Mouse (Mus musculus): ENCODE measurements around the gene Pcf11. TPM values are rescaled to one million over a fixed set of nuclear protein-coding genes. Genes with fewer than 3 reads are reported as not detected.

Gene Pcf11
- total RNA-seq, 1 experiment from 2014 or later: 178 TPM

DNA sequence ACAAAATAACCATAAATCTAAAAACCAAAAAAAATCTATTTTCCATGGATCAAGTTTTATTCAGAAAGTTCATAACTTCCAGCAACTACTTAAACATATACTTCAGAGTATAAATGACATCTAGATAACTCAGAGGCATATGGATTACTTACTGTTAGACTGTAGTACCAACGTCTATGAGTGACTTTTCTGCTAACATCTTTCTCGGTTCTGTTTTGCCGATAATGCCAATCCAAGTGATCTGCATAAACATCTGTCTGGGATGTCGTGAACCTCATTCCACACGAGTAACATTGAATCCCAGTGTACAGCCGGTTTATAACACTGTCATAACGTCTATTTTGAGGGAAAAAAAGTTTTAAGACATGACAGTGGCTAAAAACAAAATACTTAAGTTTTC is 21.9 kb downstream of the Pcf11 start:
- no peak for ATAC-seq (replicated peaks; ENCODE audit: insufficient number of reproducible peaks, low FRiP score, low TSS enrichment, poor library complexity, severe bottlenecking)

DNA sequence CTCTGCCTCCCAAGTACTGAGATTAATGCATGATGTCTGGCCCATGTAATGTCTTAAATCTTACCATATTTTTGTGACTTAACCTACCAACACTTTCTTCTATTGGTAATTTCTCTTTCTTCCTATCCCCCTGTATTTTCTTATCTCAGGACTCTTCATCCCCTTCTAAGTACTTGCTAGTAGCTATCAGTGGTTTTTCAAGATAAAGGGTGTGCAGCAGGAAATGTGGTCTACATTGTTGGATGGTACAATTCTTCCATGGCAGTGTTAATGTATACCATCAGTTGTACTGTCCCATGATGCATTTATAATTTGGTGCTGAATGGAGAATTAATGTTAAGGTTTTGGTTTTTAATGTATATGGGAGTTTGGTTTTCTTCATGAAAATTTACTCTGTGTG is 27.4 kb downstream of the Pcf11 start:
- no peak for ATAC-seq (replicated peaks; ENCODE audit: insufficient number of reproducible peaks, low FRiP score, low TSS enrichment, poor library complexity, severe bottlenecking)

DNA sequence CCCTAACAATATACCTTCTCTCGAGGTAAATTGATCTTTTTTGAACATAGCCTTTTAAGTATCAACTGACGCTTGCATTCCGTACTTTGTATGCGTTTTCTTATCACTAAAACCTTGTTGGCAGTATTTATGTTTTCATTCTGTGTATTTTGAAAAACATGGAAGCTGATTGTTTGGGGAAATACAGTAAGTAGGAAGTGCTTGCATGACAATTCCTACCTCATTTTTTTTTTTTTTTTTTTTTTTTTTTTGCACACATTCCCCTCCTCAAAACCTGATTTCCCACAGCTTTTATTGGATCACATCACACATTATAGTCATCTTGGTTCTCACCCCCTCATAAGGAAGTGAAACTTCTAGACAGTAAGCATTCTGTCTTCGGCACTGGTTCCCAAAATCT is 31.7 kb downstream of the Pcf11 start:
- no peak for ATAC-seq (replicated peaks; ENCODE audit: insufficient number of reproducible peaks, low FRiP score, low TSS enrichment, poor library complexity, severe bottlenecking)

DNA sequence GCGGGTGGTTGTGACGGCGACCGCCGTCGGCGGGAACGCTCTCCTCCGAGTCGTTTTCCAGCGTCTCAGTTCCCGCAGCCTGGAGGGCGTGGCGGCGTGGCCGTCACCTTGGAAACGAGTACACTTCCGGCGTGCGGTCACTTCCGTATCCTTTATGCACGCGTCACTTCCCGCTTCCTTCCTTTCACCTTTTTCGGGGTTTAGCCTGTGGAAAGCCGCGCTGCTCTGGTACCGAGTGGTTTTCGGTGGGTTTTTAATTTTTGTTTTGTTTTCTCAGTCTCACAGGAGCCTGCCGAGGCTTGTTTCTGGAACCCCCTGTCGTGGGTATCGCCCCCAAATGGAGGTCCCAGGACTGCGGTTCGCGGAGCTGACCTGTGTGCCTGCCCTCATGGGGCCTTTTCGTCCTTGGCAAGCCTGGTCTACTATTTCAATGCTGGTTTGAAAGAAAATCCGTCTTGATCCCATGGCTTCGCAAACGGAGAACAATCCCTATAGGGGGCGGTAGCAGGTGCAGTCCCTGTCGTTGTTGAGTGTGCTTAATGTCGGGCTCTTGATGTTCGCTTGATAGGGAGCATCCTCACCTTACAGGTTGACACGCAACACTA is 32.6 kb downstream of the Pcf11 start, which contains the start of gene Ankrd42:
TSS of gene Ankrd42 (minus strand) at position 122 of the 605 bp plus-strand sequence.
- ATAC-seq (replicated peaks; ENCODE audit: insufficient number of reproducible peaks, low FRiP score, low TSS enrichment, poor library complexity, severe bottlenecking): peak; percentile 95

DNA sequence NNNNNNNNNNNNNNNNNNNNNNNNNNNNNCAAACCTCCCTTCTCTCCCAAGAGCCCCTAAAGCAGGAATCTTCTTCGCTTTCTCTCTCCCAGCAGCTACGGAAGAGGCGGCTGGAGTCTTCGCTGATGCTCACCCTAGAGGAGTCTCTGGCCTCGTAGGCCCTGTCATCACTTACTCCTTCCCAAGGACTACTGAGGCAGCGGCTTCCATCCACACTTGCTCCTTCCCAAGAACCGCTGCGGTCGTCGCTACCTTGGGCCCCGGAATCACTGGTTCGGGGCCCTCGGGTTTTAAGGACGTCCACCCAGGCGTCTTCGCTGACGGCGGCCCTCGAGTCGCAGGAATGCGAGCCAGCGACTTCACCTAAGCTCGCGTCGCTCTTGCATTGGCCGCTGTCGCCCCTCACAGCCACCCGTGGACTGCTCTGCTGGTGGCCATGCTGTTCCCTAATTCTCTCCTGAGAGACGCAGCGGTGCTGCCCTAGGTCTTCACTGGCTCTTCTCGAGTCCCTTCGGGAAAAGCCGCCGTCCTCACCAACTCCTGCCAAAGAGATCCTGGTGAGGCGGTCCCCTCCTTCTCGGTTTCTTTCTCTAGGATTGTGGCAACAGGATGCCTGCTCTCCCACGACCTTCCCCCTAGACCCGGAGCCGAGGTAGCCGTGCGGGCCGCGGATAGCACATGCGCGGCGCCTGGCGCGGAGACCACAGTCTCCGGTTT is 33.3 kb downstream of the Pcf11 start:
- peak; percentile 37; the same call in 1 of the 2 replicates for ATAC-seq (replicated peaks; ENCODE audit: insufficient number of reproducible peaks, low FRiP score, low TSS enrichment, poor library complexity, severe bottlenecking)

DNA sequence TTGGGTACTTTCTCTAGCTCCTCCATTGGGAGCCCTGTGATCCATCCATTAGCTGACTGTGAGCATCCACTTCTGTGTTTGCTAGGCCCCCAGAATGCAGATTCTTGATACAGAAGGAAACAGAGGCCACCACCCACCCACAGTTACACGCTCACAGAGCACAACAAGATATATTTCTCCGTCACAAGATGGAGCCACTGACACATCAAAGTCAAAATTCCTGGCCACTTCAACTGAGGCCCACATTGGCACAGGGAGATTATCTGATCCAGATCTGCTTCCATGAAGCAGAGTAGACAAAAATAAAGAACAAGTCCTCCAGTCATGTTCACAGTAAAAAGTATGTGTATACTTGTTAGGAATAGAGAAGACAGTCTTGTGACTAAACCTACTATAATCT is 39.6 kb downstream of the Pcf11 start:
- no peak for ATAC-seq (replicated peaks; ENCODE audit: insufficient number of reproducible peaks, low FRiP score, low TSS enrichment, poor library complexity, severe bottlenecking)

DNA sequence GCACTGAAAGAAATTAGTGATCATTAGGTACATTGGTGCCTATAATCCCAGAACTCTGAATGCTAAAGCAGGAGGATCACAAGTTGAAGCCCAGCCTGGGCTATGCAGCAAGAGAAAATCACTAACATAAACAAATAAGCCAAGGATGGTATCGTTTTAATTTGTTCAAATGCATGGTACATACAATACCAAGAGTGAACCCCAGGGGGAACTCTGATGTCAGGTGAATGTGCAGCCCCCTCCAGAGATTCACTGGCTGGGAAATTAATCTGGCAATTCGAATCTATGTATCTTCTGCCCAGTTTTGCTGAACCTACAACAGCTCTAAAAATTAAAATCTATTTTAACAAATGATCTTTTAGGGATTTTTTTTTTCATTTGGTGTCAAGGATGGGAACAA is 45.2 kb downstream of the Pcf11 start:
- ATAC-seq (replicated peaks; ENCODE audit: insufficient number of reproducible peaks, low FRiP score, low TSS enrichment, poor library complexity, severe bottlenecking): no peak

DNA sequence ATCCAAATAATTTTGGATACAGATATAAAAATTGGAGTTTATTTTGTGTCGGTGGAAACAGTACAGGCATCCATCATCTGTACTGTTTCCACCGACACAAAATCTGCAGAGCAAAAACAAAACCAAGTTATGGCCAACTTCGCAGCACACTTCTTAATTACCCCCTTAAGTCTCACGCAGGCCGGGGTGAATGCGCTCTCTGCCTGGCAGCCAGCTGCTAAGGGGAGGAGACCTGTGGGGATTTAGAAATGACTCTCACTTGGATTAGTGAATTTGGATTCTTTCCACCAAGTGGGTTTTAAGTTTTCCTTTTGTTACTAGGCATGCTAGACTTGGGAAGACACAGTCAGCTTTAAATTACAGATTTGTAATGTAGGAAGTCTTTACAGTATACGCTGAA is 58.9 kb downstream of the Pcf11 start:
- ATAC-seq (replicated peaks; ENCODE audit: insufficient number of reproducible peaks, low FRiP score, low TSS enrichment, poor library complexity, severe bottlenecking): no peak

DNA sequence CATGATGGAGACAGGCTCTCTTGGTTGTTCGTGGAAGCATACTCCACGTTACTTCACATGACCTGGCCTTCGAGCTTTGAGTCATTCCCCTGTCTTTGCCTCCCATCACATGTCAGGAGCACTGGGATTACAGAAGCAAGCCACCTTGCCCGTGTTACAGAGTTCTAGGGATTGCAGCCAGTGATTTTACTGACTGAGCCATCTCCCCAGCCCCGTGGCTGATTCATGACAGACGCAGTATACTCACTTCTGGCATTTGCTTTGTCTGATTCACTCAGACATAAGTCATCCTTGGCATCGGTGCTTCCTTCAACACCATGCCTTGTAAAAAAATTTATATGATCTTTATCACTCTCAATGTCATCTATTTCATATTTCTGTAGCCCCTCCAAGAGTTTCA is 64.8 kb downstream of the Pcf11 start:
- ATAC-seq (replicated peaks; ENCODE audit: insufficient number of reproducible peaks, low FRiP score, low TSS enrichment, poor library complexity, severe bottlenecking): no peak

Other genes with a start within 250 kb of the Pcf11 start
- gene Ccdc90b, start 108.8 kb downstream of the Pcf11 start, total RNA-seq (2017): 11.1 to 13.5 TPM (median 11.2 TPM) in 3 replicates
- gene Ankrd42, start 32.8 kb downstream of the Pcf11 start, total RNA-seq (2017): not detected in 3 replicates
- 4.2 to 8.3 TPM (median 8.1 TPM) in 3 replicates for gene Rab30, start 71.7 kb upstream of the Pcf11 start, total RNA-seq (2017)
- 1.2 to 3.6 TPM (median 2.6 TPM) in 3 replicates for gene Ddias, start 204.3 kb upstream of the Pcf11 start, total RNA-seq (2017)
- gene Prcp, start 204.5 kb upstream of the Pcf11 start, total RNA-seq (2017): 48.1 to 63.6 TPM (median 48.4 TPM) in 3 replicates

All from monocyte, adult 5-6 weeks (primary cell).